Mouse (Mus musculus): ENCODE measurements at regions not wholly inside any gene's neighbourhood (a gene's known extent, or its start where the extent isn't known, plus 50 kb on each side); places are given as distances from the start of the nearest gene placed in this dataset.

DNA sequence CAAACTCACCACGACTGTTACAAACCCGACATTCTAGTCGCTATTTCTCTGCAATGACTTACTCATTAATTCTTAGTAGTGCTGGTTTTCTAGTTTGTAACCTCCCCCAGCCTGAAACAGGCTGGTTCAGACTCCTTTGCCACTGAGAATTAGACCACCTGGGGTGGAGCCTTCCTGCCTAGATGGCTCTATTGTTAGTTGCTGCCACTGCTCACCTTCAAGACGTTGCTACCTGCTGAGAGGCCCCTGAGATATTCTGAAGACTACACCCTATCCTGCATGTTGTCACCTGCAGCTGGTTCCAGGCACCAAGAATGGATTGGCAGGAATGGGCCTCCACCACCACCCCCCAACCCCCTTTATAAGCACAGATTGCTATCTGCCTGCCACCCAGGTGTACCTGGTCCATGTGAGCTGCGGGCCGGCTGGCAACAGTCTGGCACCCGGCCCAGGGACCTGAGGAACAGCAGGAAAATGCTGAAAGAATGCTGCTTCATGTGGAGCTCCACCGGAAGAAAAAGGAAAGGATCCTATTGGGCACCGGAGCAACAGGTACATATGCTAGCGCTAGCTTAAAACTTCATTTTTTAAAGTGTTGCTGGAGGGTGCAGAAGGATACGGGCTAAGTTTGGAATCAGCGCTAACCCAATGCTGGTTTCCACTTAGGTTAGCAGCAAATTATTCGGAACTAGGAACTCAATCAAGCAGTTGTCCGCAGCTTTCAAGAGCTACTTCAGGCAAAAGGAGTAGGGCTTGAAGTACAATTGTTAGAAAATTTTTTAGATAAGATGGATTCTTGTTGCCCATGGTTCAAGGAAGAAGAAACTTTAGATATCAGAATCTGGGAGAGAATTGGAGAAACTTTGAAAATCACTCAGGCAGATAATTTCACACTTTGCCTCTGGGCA is 129.4 kb upstream of the Trim24 start:
- TF ChIP-seq POLR2A (IDR thresholded peaks at IDR 0.05; ENCODE audit: insufficient read length, low read depth) (no peak), POLR2AphosphoS2 (IDR thresholded peaks at IDR 0.05; ENCODE audit: insufficient read length, low read depth) (no peak), TCF3 (IDR thresholded peaks at IDR 0.05; ENCODE audit: insufficient read length, low read depth) (no peak)

Data from myocyte (in vitro differentiated cells).